Mouse (Mus musculus): ENCODE results near the gene Atp2c2. TPM values are rescaled to one million over a fixed set of nuclear protein-coding genes. Genes with fewer than 3 reads are reported as not detected.

The Atp2c2 gene
- polyA plus RNA-seq, 1 experiment from 2014 or later, result 1.8 TPM

DNA sequence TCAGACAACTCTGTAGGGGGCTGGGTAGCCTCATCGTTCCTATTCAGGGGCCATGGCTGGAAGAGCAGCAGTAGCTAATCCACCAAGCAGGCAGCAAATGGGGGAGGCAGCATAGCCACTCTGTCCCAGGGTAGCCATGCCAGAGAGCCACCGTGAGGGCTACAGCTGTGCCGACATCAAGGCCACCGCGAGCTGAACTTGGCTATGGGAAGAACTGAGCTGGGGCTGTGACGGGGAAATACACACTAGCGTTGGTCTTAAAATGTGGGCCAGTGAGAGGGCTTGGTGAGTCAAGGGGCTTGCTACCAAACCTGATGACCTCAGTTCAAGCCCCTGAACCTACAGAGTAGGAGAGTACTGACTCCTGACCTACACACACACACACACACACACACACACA lies 84.9 kb downstream of the Atp2c2 start:
- Histone ChIP-seq H3K27me3 (ENCODE audit: insufficient read depth, low read length) (no peaks in the 10 kb centered on the region), H3K4me3 (ENCODE audit: low read depth, low read length) (no peak overlapping the region), H3K4me2 (no peak overlapping the region), H3K4me1 (ENCODE audit: insufficient read depth) (no peaks in the 10 kb centered on the region), H3K27ac (ENCODE audit: low read depth) (no peak overlapping the region), H3K36me3 (ENCODE audit: insufficient read depth) (no peaks in the 10 kb centered on the region), H3K9me3 (ENCODE audit: low read depth, low read length) (no peaks in the 10 kb centered on the region), H3K9ac (no peak overlapping the region)
- ATAC-seq (ENCODE audit: insufficient read depth) (no peak), DNase-seq (no peak)
- TF ChIP-seq CTCF (IDR thresholded peaks at IDR 0.05; ENCODE audit: low read depth), result no peak
- WGBS, result 72% methylated on average over 7 of the region's 7 CpGs

- Histone ChIP-seq H3K9me3 (ENCODE audit: low read depth, low read length) (no peaks in the 10 kb centered on the region), H3K4me3 (ENCODE audit: low read depth, low read length) (no peak overlapping the region), H3K4me2 (no peak overlapping the region), H3K36me3 (ENCODE audit: insufficient read depth) (no peaks in the 10 kb centered on the region), H3K27ac (ENCODE audit: low read depth) (no peak overlapping the region), H3K9ac (no peak overlapping the region), H3K4me1 (ENCODE audit: insufficient read depth) (no peaks in the 10 kb centered on the region), H3K27me3 (ENCODE audit: insufficient read depth, low read length) (no peaks in the 10 kb centered on the region)
- 54% methylated on average over 18 of the region's 18 CpGs for WGBS
- DNase-seq, result no peak
- no peak for ATAC-seq (ENCODE audit: insufficient read depth)
- TF ChIP-seq CTCF (IDR thresholded peaks at IDR 0.05; ENCODE audit: low read depth), result no peak
Observed at GRCm38 (mm10) chr8:119785764-119786405, 86.1 kb downstream of the Atp2c2 start.

DNA sequence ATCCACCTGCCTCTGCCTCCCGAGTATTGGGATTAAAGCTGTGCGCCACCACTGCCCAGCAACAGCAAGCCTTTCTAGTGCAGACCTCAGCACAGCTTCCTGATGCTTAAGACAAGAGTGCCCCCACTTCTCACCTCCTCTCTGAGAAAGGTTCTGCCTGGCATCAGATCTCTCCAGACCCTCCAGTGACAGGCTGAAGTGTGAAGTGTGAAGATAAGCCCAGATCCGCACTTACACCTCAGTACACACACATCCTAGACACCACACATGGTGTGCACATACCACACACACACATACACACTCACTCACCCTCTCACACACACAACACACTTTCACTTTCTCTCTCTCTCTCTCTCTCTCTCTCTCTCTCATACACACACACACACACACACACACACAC lies 87.1 kb downstream of the Atp2c2 start:
- Histone ChIP-seq H3K27ac (ENCODE audit: low read depth) (no peak overlapping the region), H3K36me3 (ENCODE audit: insufficient read depth) (no peaks in the 10 kb centered on the region), H3K4me3 (ENCODE audit: low read depth, low read length) (no peak overlapping the region), H3K9me3 (ENCODE audit: low read depth, low read length) (no peaks in the 10 kb centered on the region), H3K4me2 (no peak overlapping the region), H3K27me3 (ENCODE audit: insufficient read depth, low read length) (no peaks in the 10 kb centered on the region), H3K9ac (no peak overlapping the region), H3K4me1 (ENCODE audit: insufficient read depth) (0 out of 2 replicates have a peak, but pooled peaks cover 4% of the 10 kb centered on the region)
- 58% methylated on average over 3 of the region's 3 CpGs for WGBS
- no peak for TF ChIP-seq CTCF (IDR thresholded peaks at IDR 0.05; ENCODE audit: low read depth)
- DNase-seq (no peak), ATAC-seq (ENCODE audit: insufficient read depth) (no peak)

DNA sequence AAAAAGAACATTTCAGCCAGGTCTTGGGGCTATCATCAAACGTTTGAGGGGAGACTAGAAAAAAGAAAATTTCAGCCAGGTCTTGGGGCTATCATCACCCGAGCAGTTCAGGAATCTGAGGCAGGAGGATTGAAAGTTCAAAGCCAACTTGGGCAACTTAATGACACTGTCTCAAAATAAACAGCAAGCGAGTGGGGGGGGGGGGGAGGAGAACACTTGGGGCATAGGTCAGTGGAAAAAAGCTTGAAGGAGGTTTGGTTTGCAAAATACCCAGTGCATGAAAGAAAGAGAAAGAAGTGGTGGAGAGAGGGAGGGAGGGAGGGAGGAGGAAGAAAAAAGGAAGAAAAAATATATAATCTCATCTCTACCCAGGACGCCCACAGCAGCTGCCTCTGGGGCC lies 87.5 kb downstream of the Atp2c2 start:
- DNase-seq, result no peak
- 14% methylated on average over 4 of the region's 4 CpGs for WGBS
- Histone ChIP-seq H3K27me3 (ENCODE audit: insufficient read depth, low read length) (no peaks in the 10 kb centered on the region), H3K9me3 (ENCODE audit: low read depth, low read length) (no peaks in the 10 kb centered on the region), H3K4me3 (ENCODE audit: low read depth, low read length) (no peak overlapping the region), H3K4me2 (no peak overlapping the region), H3K4me1 (ENCODE audit: insufficient read depth) (0 out of 2 replicates have a peak, but pooled peaks cover 6% of the 10 kb centered on the region), H3K36me3 (ENCODE audit: insufficient read depth) (no peaks in the 10 kb centered on the region), H3K27ac (ENCODE audit: low read depth) (no peak overlapping the region), H3K9ac (no peak overlapping the region)
- ATAC-seq (ENCODE audit: insufficient read depth), result no peak
- no peak for TF ChIP-seq CTCF (IDR thresholded peaks at IDR 0.05; ENCODE audit: low read depth)

DNA sequence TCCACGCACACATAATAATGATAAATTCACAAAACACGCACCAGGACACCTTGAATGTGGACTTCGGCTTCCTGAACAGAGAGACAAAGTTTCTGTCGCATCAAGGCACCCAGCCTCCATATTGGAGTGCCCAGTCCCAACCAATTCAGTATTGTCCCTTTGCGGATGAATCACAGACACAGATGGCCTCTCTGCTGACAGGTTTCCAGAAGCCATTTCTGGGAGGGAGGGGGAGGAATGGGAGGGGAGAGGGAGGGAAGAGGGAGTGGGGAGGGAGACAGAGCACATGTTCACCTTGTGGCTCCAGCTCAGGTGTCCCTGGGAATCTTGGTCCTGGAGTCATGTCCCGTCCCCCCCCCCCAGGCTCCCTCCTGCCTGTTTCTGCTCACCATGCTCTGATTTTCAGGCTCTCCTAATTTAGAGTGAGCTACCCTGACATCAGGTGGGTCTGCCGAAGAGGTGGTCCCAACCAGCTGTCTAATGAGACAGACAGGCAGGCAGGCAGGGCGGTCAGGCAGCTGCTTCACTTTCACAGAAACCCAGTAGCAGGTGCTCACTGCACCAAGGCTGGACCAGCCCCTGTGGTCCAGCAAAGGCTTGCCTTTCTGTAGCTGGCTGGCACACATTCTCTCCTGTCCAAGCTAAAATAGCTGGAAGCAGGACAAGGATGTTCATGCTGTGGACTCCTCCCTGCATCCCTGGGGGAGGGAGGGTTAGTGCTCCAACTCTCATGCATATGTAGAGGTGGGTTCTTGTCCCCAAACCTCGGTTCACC lies 89.0 kb downstream of the Atp2c2 start:
- no peak for DNase-seq

DNA sequence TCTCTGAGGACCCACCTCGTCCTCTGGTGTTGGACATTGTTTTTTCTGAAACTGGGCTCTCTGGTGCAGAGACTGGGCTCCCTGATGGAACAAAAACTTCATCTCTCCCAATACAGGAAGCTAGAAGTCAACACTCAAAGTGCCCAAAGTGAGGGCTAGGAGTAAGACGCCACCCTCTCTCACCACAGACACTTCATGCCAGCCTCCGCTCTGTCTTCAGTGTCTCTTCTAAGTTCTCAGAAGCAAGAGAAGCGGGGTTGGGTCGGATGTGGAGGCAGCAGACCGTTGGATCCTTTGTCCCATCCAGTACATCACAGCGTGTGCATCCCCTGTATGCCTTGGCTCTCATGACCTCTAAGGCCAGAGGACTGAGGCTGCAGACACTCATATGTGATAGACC lies 89.8 kb downstream of the Atp2c2 start:
- Histone ChIP-seq H3K4me2 (no peak overlapping the region), H3K36me3 (ENCODE audit: insufficient read depth) (no peaks in the 10 kb centered on the region), H3K9me3 (ENCODE audit: low read depth, low read length) (no peaks in the 10 kb centered on the region), H3K4me1 (ENCODE audit: insufficient read depth) (0 out of 2 replicates have a peak, but pooled peaks cover 6% of the 10 kb centered on the region), H3K27me3 (ENCODE audit: insufficient read depth, low read length) (no peaks in the 10 kb centered on the region), H3K9ac (no peak overlapping the region), H3K4me3 (ENCODE audit: low read depth, low read length) (no peak overlapping the region), H3K27ac (ENCODE audit: low read depth) (no peak overlapping the region)
- no peak for TF ChIP-seq CTCF (IDR thresholded peaks at IDR 0.05; ENCODE audit: low read depth)
- no peak for ATAC-seq (ENCODE audit: insufficient read depth)
- no peak for DNase-seq
- WGBS, result 86% methylated on average over 7 of the region's 7 CpGs

More for the DNA sequence above, 89.0 kb downstream of the Atp2c2 start:
- H3K4me3 ChIP-seq (ENCODE audit: low read depth, low read length), result no peak overlapping the region
- H3K27ac ChIP-seq (ENCODE audit: low read depth), result no peak overlapping the region
- H3K9me3 ChIP-seq (ENCODE audit: low read depth, low read length), result no peaks in the 10 kb centered on the region
- TF ChIP-seq CTCF (IDR thresholded peaks at IDR 0.05; ENCODE audit: low read depth), result no peak
- no peak for ATAC-seq (ENCODE audit: insufficient read depth)
- H3K4me2 ChIP-seq, result no peak overlapping the region
- no peak overlapping the region for H3K9ac ChIP-seq
- WGBS, result 74% methylated on average over 9 of the region's 9 CpGs
- H3K27me3 ChIP-seq (ENCODE audit: insufficient read depth, low read length), result no peaks in the 10 kb centered on the region
- no peaks in the 10 kb centered on the region for H3K36me3 ChIP-seq (ENCODE audit: insufficient read depth)
- H3K4me1 ChIP-seq (ENCODE audit: insufficient read depth), result 0 out of 2 replicates have a peak, but pooled peaks cover 6% of the 10 kb centered on the region
